Mouse (Mus musculus): ENCODE measurements around the gene Aprt. TPM values are rescaled to one million over a fixed set of nuclear protein-coding genes. Genes with fewer than 3 reads are reported as not detected.
"Not testable (repeated sequence)": the region's sequence is repeated elsewhere in the genome, so short reads cannot be mapped to it uniquely, and the experiment has no call there.

Gene Aprt
- polyA plus RNA-seq, 1 experiment from 2014 or later: 305 TPM

- no peaks in the 10 kb centered on the region for H3K27me3 ChIP-seq
- H3K9me3 ChIP-seq: no peaks in the 10 kb centered on the region
- no peak for ATAC-seq (ENCODE audit: insufficient number of reproducible peaks, insufficient read depth, low FRiP score, low TSS enrichment, low read depth)
- peaks cover 24% of the 10 kb centered on the region for H3K4me1 ChIP-seq (replicated peaks)
- H3K4me2 ChIP-seq: no peak overlapping the region
- H3K4me3 ChIP-seq (replicated peaks): no peak overlapping the region
- 61% methylated on average over 14 of the region's 14 CpGs for WGBS
- H3K9ac ChIP-seq (replicated peaks): no peak overlapping the region
- no peaks in the 10 kb centered on the region for H3K36me3 ChIP-seq
- H3K27ac ChIP-seq: peak overlapping the region; percentile 50; the same call in 1 of the 2 replicates
Observed at GRCm38 (mm10) chr8:122585411-122585891, 8.7 kb upstream of the Aprt start.

DNA sequence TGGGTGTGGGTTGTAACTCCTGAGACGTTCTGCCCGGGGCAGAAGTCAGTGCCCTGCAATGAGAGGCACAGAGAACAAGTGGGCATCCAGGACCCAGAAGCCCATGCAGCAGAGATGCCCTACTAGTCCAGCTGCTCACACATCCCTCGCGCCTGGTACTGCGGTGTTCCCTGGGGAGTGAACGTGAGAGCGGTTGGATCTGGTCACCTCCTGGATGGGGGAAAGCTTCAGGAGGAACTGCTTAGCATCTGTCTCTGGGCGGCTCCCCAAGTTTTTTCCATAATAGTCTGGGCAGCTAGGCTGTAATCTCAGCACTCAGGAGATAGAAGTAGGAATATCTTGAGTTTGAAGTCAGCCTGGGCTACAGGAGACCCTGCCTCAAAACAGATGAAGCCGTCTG, 8.3 kb upstream of the Aprt start:
- no peak overlapping the region for H3K4me3 ChIP-seq (replicated peaks)
- no peak overlapping the region for H3K27ac ChIP-seq
- no peaks in the 10 kb centered on the region for H3K27me3 ChIP-seq
- WGBS: 85% methylated on average over 9 of the region's 9 CpGs
- H3K4me2 ChIP-seq: no peak overlapping the region
- no peak for ATAC-seq (ENCODE audit: insufficient number of reproducible peaks, insufficient read depth, low FRiP score, low TSS enrichment, low read depth)
- H3K9me3 ChIP-seq: no peaks in the 10 kb centered on the region
- H3K9ac ChIP-seq (replicated peaks): no peak overlapping the region
- H3K36me3 ChIP-seq: no peaks in the 10 kb centered on the region
- peaks cover 29% of the 10 kb centered on the region for H3K4me1 ChIP-seq (replicated peaks)

DNA sequence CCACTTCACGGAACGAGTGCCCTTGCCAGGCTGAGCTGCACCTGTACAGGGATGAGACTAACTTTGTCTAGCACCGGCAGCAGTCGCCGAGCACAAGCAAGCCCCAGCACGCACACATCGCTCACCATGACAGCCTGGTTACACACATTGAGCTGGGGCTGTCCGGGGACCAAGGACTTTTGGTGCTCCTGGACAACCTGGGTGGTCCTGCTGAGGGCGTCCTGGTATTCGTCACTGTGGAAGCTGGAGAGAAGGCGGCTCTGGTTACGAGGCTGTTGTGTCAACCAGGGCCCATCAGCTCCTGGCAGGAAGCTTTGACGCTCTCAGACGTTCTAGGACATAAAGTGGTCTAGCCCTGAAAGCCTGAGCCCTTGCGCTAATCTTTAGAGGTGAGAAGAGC, 4.2 kb upstream of the Aprt start:
- H3K9me3 ChIP-seq: no peaks in the 10 kb centered on the region

DNA sequence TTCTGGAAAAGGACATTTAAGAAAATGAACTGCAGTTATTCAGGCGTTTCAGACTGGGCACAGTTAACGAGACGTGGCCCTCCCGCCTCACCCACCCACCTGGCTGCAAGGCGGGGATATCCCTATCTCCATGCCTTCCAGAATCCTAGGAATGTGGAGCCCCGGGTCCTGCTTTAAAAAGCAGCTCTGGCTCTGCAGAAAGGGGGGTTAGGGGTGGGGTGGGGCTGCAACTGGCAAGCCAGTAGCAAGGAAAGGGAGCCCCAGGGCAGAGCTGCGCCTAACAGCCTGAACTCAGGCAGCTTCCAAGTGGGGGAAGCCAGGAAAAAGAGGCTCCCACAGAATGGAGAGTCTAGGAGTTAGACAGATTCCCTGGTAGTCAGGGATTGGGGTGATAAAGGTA, 2.5 kb upstream of the Aprt start:
- peaks cover 11% of the 10 kb centered on the region for H3K36me3 ChIP-seq
- H3K4me2 ChIP-seq: peak overlapping the region; percentile 11; the same call in 1 of the 2 replicates
- no peaks in the 10 kb centered on the region for H3K27me3 ChIP-seq
- H3K27ac ChIP-seq: peak overlapping the region; percentile 77
- H3K4me3 ChIP-seq (replicated peaks): no peak overlapping the region
- H3K9ac ChIP-seq (replicated peaks): no peak overlapping the region
- H3K9me3 ChIP-seq: no peaks in the 10 kb centered on the region
- H3K4me1 ChIP-seq (replicated peaks): peaks cover 60% of the 10 kb centered on the region
- 10% methylated on average over 7 of the region's 7 CpGs for WGBS
- ATAC-seq (ENCODE audit: insufficient number of reproducible peaks, insufficient read depth, low FRiP score, low TSS enrichment, low read depth): no peak

More for the DNA sequence above, 4.2 kb upstream of the Aprt start:
- H3K9ac ChIP-seq (replicated peaks): no peak overlapping the region
- no peaks in the 10 kb centered on the region for H3K36me3 ChIP-seq
- H3K4me2 ChIP-seq: no peak overlapping the region
- no peak overlapping the region for H3K4me3 ChIP-seq (replicated peaks)
- peaks cover 50% of the 10 kb centered on the region for H3K4me1 ChIP-seq (replicated peaks)
- no peak overlapping the region for H3K27ac ChIP-seq
- 34% methylated on average over 13 of the region's 15 CpGs for WGBS
- no peak for ATAC-seq (ENCODE audit: insufficient number of reproducible peaks, insufficient read depth, low FRiP score, low TSS enrichment, low read depth)
- no peaks in the 10 kb centered on the region for H3K27me3 ChIP-seq

- Histone ChIP-seq H3K27me3 (no peaks in the 10 kb centered on the region), H3K36me3 (peaks cover 31% of the 10 kb centered on the region), H3K27ac (peak overlapping the region; percentile 83), H3K4me2 (peak overlapping the region; percentile 87), H3K4me3 (replicated peaks) (peak overlapping the region; percentile 70), H3K9ac (replicated peaks) (peak overlapping the region; percentile 52), H3K4me1 (replicated peaks) (peaks cover 63% of the 10 kb centered on the region), H3K9me3 (no peaks in the 10 kb centered on the region)
- 35% methylated on average over 10 of the region's 10 CpGs for WGBS
- ATAC-seq (ENCODE audit: insufficient number of reproducible peaks, insufficient read depth, low FRiP score, low TSS enrichment, low read depth): no peak
Observed at GRCm38 (mm10) chr8:122577116-122577515, 407 bp upstream of the Aprt start.

DNA sequence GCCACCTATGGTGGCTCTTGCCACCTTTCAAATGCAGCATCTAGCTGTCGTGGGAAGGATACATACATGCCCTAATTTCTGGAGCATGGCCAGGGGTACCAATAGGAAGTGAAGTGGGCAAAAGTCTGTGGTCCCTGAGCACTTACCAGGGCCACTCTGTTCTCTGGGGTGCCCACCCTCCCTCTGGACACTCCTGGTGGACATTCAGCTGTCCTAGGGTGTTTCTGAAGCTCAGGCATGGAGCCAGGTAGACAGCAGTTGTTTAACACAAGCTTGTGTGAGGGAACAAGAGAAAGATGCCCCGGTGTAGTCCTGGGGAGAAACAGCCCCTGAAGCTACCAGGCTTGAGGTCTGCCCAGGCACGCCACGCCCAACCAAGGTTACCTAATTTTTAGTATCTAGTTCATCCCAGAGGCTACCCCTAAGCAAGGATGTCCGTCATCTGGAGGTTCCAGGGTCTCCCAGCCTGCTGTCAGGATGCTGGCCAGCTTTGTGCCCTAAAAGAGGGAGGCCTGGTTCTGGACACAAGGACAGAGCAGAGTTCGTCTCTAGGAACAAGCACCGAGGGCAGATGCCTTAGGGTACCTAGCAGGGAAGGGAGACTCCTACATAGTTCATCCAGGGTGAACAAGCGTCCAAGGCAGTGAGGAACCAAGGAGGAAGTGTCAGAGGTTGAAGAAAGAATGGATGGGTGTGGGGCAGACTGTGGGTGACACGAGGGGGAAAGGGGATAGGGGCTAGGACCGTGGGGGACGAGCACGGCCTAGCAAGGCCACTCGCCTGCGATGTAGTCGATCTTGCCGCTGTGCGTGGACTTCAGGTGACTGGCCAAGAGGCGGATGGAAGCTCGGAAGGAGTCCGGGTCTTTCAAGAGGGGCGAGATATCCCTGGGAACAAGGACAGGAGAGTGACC, 718 bp downstream of the Aprt start:
- Histone ChIP-seq H3K36me3 (peaks cover 42% of the 10 kb centered on the region), H3K4me3 (replicated peaks) (peak overlapping the region; percentile 70), H3K4me1 (replicated peaks) (peaks cover 59% of the 10 kb centered on the region), H3K9me3 (no peaks in the 10 kb centered on the region), H3K27ac (peak overlapping the region; percentile 80), H3K9ac (replicated peaks) (peak overlapping the region; percentile 88), H3K27me3 (no peaks in the 10 kb centered on the region), H3K4me2 (peak overlapping the region; percentile 87)
- peak; percentile 1; the same call in 1 of the 2 replicates for ATAC-seq (ENCODE audit: insufficient number of reproducible peaks, insufficient read depth, low FRiP score, low TSS enrichment, low read depth)
- WGBS: 20% methylated on average over 21 of the region's 21 CpGs

GRCm38 (mm10) chr8:122575286-122575685, 1.4 kb downstream of the Aprt start:
- Histone ChIP-seq H3K9ac (replicated peaks) (0 out of 2 replicates have a peak overlapping the region, but pooled peaks have one; percentile 23), H3K4me1 (replicated peaks) (peaks cover 52% of the 10 kb centered on the region), H3K4me3 (replicated peaks) (peak overlapping the region; percentile 70), H3K27ac (no peak overlapping the region), H3K4me2 (peak overlapping the region; percentile 87), H3K27me3 (no peaks in the 10 kb centered on the region), H3K9me3 (no peaks in the 10 kb centered on the region), H3K36me3 (peaks cover 49% of the 10 kb centered on the region)
- 76% methylated on average over 8 of the region's 8 CpGs for WGBS
- no peak for ATAC-seq (ENCODE audit: insufficient number of reproducible peaks, insufficient read depth, low FRiP score, low TSS enrichment, low read depth)

GRCm38 (mm10) chr8:122574667-122575251, 1.9 kb downstream of the Aprt start:
- Histone ChIP-seq H3K36me3 (peaks cover 55% of the 10 kb centered on the region), H3K9ac (replicated peaks) (0 out of 2 replicates have a peak overlapping the region, but pooled peaks have one; percentile 18), H3K9me3 (no peaks in the 10 kb centered on the region), H3K4me2 (peak overlapping the region; percentile 87), H3K27ac (0 out of 2 replicates have a peak overlapping the region, but pooled peaks have one; percentile 8), H3K27me3 (no peaks in the 10 kb centered on the region), H3K4me3 (replicated peaks) (peak overlapping the region; percentile 70; the same call in 1 of the 2 replicates), H3K4me1 (replicated peaks) (peaks cover 49% of the 10 kb centered on the region)
- no peak for ATAC-seq (ENCODE audit: insufficient number of reproducible peaks, insufficient read depth, low FRiP score, low TSS enrichment, low read depth)
- WGBS: 44% methylated on average over 10 of the region's 10 CpGs

DNA sequence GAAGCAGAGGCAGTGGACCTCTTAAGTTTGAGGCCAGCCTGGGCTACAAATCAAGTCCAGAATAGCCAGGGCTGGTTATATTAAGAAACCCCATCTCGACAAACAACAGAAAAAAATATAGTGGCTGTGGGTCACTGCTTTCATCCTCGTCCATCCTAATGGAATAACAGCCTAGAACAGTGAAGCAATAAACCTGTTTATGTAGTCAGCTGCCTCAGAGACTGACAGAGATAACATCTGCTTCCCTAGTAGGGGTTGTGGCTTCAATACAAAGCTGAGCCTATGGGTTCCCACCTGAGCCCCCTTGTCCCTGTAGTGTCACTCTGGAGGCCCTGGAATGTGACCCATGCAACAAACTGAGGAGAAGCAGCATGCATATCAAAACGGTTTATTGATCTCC, 2.4 kb downstream of the Aprt start:
- H3K9me3 ChIP-seq: no peaks in the 10 kb centered on the region
- 50% methylated on average over 3 of the region's 3 CpGs for WGBS
- H3K27ac ChIP-seq: 0 out of 2 replicates have a peak overlapping the region, but pooled peaks have one; percentile 8
- H3K27me3 ChIP-seq: no peaks in the 10 kb centered on the region
- H3K4me1 ChIP-seq (replicated peaks): peaks cover 49% of the 10 kb centered on the region
- H3K9ac ChIP-seq (replicated peaks): 0 out of 2 replicates have a peak overlapping the region, but pooled peaks have one; percentile 18
- H3K4me3 ChIP-seq (replicated peaks): no peak overlapping the region
- no peak overlapping the region for H3K4me2 ChIP-seq
- H3K36me3 ChIP-seq: peaks cover 59% of the 10 kb centered on the region
- ATAC-seq (ENCODE audit: insufficient number of reproducible peaks, insufficient read depth, low FRiP score, low TSS enrichment, low read depth): no peak

DNA sequence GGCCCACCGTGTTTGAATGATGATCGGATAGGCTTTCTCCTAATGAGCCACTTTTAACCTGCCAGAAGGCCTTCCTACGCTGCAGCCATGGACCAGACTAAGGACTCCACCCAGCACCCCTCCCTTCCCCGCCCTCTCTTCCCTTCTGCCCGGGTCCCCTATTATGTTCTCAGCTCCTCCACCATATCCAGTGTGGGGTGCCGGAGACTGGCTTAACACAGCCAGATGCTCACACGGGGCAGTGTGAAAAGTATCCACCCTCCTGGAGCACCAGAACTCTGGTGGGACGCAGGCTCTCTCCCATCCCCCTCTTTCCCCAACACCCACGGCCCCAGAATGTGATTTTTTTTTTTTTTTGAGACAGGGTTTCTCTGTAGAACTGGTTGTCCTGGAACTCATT, 3.1 kb downstream of the Aprt start:
- H3K4me2 ChIP-seq: no peak overlapping the region
- H3K27ac ChIP-seq: 0 out of 2 replicates have a peak overlapping the region, but pooled peaks have one; percentile 13
- no peak overlapping the region for H3K9ac ChIP-seq (replicated peaks)
- peaks cover 48% of the 10 kb centered on the region for H3K4me1 ChIP-seq (replicated peaks)
- H3K36me3 ChIP-seq: peaks cover 63% of the 10 kb centered on the region
- no peak for ATAC-seq (ENCODE audit: insufficient number of reproducible peaks, insufficient read depth, low FRiP score, low TSS enrichment, low read depth)
- no peak overlapping the region for H3K4me3 ChIP-seq (replicated peaks)
- H3K9me3 ChIP-seq: no peaks in the 10 kb centered on the region
- WGBS: 62% methylated on average over 9 of the region's 9 CpGs
- H3K27me3 ChIP-seq: no peaks in the 10 kb centered on the region

DNA sequence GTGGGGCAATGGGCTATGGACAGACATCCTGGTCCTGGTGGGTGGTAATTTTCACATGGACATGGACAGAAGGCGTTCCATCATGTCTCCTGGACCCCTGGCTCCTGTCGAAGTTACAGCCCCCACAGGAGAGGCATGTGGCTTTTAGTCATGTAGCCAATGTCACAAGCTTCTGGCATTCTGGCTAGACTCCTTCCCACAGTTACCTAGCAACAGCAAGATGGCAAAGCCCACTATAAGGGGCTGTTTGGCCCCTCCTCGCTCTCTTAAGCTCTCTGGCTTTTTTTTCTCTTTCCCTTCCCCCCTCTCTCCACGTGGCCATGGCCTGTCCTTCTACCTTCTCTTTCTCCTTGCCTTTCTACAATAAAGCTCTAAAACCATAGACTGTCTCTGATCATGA, 3.5 kb downstream of the Aprt start:
- Histone ChIP-seq H3K27ac (0 out of 2 replicates have a peak overlapping the region, but pooled peaks have one; percentile 13), H3K36me3 (peaks cover 63% of the 10 kb centered on the region), H3K4me1 (replicated peaks) (peaks cover 45% of the 10 kb centered on the region)
- 52% methylated on average over 4 of the region's 4 CpGs for WGBS
- not testable (repeated sequence) for ATAC-seq (ENCODE audit: insufficient number of reproducible peaks, insufficient read depth, low FRiP score, low TSS enrichment, low read depth); H3K4me3 ChIP-seq (replicated peaks); H3K9me3 ChIP-seq; H3K9ac ChIP-seq (replicated peaks); H3K4me2 ChIP-seq; H3K27me3 ChIP-seq
